Mouse (Mus musculus) thymus, adult 2 months (tissue): ENCODE measurements at regions not wholly inside any gene's neighbourhood (a gene's known extent, or its start where the extent isn't known, plus 50 kb on each side); places are given as distances from the start of the nearest gene placed in this dataset.

ENCODE experiments used
- DNase-seq: peaks from one replicate; pipeline ENCODE4 v3.0.0; 2021
- H3K27ac ChIP-seq: fragments of 200-500 bp; 2 replicates; pipeline ENCODE4 v1.5.1; 2012; ENCODE audit warnings: low read length, control low read depth; ENCODE audit not compliant: control insufficient read depth, insufficient read depth
- H3K27me3 ChIP-seq: fragments of 200-500 bp; 2 replicates; pipeline ENCODE4 v1.6.1; 2012; ENCODE audit warnings: mild to moderate bottlenecking, low read length, moderate library complexity, mixed read lengths; ENCODE audit not compliant: control insufficient read depth, insufficient read depth
- H3K36me3 ChIP-seq: fragments of 200-500 bp; 2 replicates; pipeline ENCODE4 v1.6.1; 2012; ENCODE audit warnings: mild to moderate bottlenecking, low read length, moderate library complexity; ENCODE audit not compliant: control insufficient read depth, insufficient read depth
- H3K4me1 ChIP-seq: fragments of 200-500 bp; replicated peaks from 2 replicates; pipeline ENCODE4 v1.6.1; 2012; ENCODE audit warnings: low read length; ENCODE audit not compliant: control insufficient read depth, insufficient read depth
- H3K4me3 ChIP-seq: fragments of 200-500 bp; 2 replicates; pipeline ENCODE4 v1.5.1; 2012; ENCODE audit warnings: mild to moderate bottlenecking, low read length, control low read depth, moderate library complexity; ENCODE audit not compliant: control insufficient read depth, insufficient read depth
- CTCF ChIP-seq: fragments of 200-500 bp; IDR thresholded peaks from 2 replicates; pipeline ENCODE4 v1.5.1; 2012; ENCODE audit warnings: mild to moderate bottlenecking, control low read depth, low read length, moderate library complexity, borderline replicate concordance; ENCODE audit not compliant: control insufficient read depth, poor library complexity, insufficient read depth; ENCODE audit errors: extremely low read depth
- POLR2A ChIP-seq: fragments of 200-500 bp; IDR thresholded peaks from 2 replicates; pipeline ENCODE4 v1.6.1; 2012; ENCODE audit warnings: mild to moderate bottlenecking, low read length, control low read depth, moderate library complexity; ENCODE audit not compliant: control insufficient read depth, poor library complexity, insufficient read depth; ENCODE audit errors: extremely low read depth
- WGBS: fragments of 180-500 bp; shearing (Covaris S2); methylation state at CpG from one replicate; pipeline ENCODE4 v1.1.7; 2018; 5-methylcytosine and 5-hydroxymethylcytosine counted together

DNA sequence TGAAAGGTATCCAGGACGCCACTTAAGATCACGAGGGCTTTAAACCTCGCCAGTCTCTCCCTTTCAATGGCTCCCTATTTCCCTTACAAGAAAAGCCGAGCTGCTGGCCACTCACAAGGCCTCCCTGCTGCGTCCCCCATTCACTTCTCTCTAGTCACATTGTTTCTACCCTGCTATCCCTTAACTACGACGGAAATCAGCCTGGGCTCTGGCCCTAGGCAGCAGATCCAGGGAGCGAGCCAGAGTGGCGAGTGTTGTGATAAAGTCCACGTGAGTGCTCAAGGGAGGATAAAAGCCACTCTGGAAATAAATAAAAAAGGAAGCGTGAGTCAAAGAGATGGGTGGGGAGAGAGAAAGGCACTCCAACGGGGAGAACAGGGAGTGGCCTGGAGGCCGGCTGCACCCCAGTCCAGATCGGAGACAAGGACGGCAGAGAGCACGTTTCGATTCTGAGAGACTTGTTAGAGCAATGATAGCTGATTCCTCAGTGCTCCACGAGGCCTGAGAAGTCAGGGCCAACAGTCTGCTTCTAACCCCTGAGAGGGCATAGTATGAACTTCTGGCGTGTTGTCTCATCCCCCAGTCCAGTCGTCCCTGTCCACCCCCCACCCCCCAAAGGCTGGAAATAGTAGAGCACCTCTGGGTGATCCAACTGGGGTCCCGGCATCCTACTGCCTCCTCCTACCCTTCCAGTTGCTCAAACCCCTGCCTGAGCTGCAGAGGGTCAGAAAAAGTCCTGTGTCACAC, 84.8 kb upstream of the Calm2 start:
- no peak for DNase-seq
- Histone ChIP-seq H3K27me3 (no peaks in the 10 kb centered on the region), H3K36me3 (no peaks in the 10 kb centered on the region), H3K4me3 (no peak overlapping the region), H3K4me1 (peaks cover 7% of the 10 kb centered on the region; the same call in 1 of the 2 replicates), H3K27ac (no peak overlapping the region)
- TF ChIP-seq POLR2A (no peak), CTCF (no peak)
- WGBS, result 62% methylated on average over 21 of the region's 21 CpGs

DNA sequence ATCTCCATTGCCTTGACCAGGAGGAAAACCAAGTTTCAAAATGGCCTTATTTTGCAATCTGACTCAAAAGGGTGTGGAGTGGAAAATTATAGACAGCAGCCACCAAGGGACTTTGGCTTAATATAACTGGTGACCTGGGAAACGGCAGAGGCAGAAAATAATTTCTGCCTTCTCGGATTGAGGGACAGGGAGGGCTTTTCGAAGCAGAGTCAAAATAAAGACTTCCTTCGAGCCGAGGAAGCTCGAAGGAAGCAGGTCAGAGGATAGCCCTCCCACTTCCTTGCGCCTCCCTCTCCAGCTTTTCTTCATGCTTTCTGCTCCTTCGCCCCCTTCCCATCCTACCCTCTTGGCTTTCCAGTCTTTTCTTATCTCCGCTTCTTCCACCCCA, 85.4 kb upstream of the Calm2 start:
- Histone ChIP-seq H3K4me1 (peaks cover 7% of the 10 kb centered on the region; the same call in 1 of the 2 replicates), H3K4me3 (no peak overlapping the region), H3K36me3 (no peaks in the 10 kb centered on the region), H3K27ac (no peak overlapping the region), H3K27me3 (no peaks in the 10 kb centered on the region)
- WGBS, result 52% methylated on average over 9 of the region's 9 CpGs
- TF ChIP-seq POLR2A, result no peak
- no peak for TF ChIP-seq CTCF
- no peak for DNase-seq

DNA sequence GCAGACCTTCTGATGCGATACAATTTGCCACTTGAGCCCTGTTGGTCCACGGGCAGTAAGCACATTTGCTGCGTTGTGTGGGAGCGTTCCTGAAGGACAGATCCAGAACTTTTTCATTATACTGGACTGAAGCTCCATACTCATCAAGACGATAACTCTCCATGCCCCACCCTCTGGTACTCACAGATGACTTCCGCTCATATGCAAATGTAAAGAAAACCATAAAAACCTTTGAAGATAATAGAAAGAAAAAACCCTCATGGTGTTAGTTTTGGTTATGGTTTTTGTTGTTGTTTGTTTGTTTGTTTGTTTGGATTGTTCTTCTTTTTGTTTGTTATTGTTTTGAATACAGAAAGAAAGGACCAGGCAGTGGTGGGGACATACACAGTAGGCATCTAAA, 86.0 kb upstream of the Calm2 start:
- TF ChIP-seq CTCF (no peak), POLR2A (no peak)
- peaks cover 7% of the 10 kb centered on the region; the same call in 1 of the 2 replicates for H3K4me1 ChIP-seq
- no peak overlapping the region for H3K27ac ChIP-seq
- H3K36me3 ChIP-seq, result no peaks in the 10 kb centered on the region
- H3K27me3 ChIP-seq, result no peaks in the 10 kb centered on the region
- no peak for DNase-seq
- H3K4me3 ChIP-seq, result no peak overlapping the region
- 75% methylated on average over 6 of the region's 6 CpGs for WGBS

DNA sequence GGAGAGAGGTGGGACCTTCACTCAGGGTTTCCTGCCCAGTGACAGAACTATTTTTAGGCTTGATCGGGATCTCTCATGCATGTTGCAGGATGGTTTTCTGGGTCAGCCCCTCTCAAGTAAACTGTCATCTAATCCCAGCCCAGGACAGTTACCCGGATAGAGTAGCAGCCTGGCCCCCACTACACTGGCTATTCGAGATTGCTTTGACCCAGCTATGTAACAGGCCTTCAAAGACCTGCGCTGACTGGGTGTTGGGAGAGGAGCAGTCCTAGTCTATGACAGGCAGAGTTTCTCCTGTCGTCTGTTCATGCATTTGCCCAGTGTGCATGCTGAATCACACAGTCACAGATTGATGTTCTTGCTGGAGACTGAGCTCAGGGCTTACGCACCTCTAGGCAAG, 86.2 kb upstream of the Epcam start:
- 87% methylated on average over 6 of the region's 6 CpGs for WGBS
- no peak overlapping the region for H3K4me3 ChIP-seq
- H3K27ac ChIP-seq, result no peak overlapping the region
- no peaks in the 10 kb centered on the region for H3K36me3 ChIP-seq
- H3K27me3 ChIP-seq, result no peaks in the 10 kb centered on the region
- no peaks in the 10 kb centered on the region for H3K4me1 ChIP-seq
- DNase-seq, result no peak
- TF ChIP-seq CTCF, result no peak
- TF ChIP-seq POLR2A, result no peak

DNA sequence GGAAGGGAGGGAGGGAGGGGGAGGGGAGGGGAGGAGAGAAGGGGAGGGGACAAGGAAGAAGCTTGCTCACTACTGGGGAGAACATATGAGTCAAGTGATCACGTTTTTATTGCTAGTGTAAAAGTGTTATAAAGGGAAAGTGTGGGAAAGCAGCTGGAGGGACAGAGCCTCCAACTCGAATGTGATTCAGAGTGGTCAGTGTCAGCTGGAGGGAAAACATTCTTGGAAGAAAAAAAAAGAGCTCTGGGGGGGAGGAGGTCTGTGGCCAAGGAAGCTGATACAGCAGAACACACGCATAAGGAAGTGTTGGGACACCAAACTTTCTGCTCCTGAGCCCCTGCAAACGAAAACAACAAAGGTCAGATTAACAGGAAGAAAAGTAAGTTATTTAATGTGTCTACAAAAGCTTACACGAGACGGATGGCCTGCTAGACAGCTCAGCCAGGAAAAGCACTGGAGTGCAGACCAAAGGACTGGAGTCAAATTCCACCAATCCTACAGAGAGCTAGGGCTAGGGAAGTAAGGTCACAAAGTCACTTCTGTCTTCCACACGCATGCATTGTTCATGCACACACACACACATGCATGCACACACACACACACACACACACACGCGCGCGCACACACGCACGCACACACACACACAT, 85.1 kb upstream of the Epcam start:
- 66% methylated on average over 13 of the region's 13 CpGs for WGBS
- Histone ChIP-seq H3K36me3 (no peaks in the 10 kb centered on the region), H3K4me3 (no peak overlapping the region), H3K4me1 (no peaks in the 10 kb centered on the region), H3K27me3 (no peaks in the 10 kb centered on the region), H3K27ac (no peak overlapping the region)
- DNase-seq, result no peak
- TF ChIP-seq CTCF (no peak), POLR2A (no peak)

DNA sequence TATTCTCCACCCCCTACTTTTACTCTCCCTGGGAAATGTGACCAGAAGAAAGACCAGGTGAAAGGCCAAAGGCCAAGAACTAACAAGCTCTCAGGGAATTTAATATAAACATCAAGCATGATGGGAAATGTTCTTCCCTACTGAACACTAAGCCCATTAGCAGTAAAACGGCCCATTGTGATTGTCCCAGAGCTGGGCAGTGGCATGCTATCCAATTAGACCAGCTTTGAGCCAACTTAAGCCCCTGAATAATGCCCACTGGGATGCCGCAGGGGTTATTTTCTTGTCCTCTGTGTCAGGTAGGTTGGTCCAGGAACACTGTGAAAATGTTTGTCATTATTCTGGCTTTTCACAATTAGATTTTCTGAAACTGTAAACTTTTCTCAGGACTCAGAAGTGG, 81.2 kb upstream of the Epcam start:
- H3K27ac ChIP-seq, result no peak overlapping the region
- H3K27me3 ChIP-seq, result no peaks in the 10 kb centered on the region
- no peak for DNase-seq
- no peaks in the 10 kb centered on the region for H3K4me1 ChIP-seq
- no peaks in the 10 kb centered on the region for H3K36me3 ChIP-seq
- TF ChIP-seq POLR2A, result no peak
- TF ChIP-seq CTCF, result no peak
- no peak overlapping the region for H3K4me3 ChIP-seq
- 96% methylated on average over 2 of the region's 2 CpGs for WGBS

DNA sequence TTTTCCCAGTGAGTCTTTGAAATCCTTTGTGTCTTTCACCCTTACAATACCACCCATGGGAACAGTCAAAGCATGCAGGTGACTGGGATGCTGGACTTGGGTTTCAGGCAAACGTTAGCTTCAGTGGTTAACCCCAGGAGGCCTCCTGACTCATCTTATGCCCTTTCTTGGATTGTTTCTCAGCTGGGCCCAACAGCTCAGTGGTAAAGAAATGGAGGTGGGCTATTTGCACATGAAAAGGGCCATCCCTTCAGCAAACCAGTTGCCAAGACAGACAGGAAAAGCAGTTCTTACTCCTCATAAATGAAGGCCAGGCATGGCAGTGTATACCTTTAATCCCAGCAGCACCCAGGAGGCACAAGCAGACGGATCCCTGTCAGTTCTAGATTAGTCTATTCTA, 77.4 kb upstream of the Epcam start:
- 51% methylated on average over 2 of the region's 2 CpGs for WGBS
- H3K4me1 ChIP-seq, result peaks cover 16% of the 10 kb centered on the region
- no peak overlapping the region for H3K27ac ChIP-seq
- no peak overlapping the region for H3K4me3 ChIP-seq
- no peaks in the 10 kb centered on the region for H3K27me3 ChIP-seq
- no peaks in the 10 kb centered on the region for H3K36me3 ChIP-seq
- DNase-seq, result no peak
- no peak for TF ChIP-seq POLR2A
- no peak for TF ChIP-seq CTCF
